Mouse (Mus musculus) heart, postnatal 36 days (tissue): Measurements from ENCODE around the gene Klhl40. TPM values are rescaled to one million over a fixed set of nuclear protein-coding genes. Genes with fewer than 3 reads are reported as not detected.

ENCODE experiments used
- DNase-seq, 2 experiments: peaks; one replicate each; pipeline ENCODE4 v3.0.0; 2021 to 2022
- intact Hi-C: fragments of 180-260 bp; cut with DNase I; formaldehyde crosslinking; loops from one replicate; pipeline ENCODE4 v1.15.1; 2025
- total RNA-seq, 2 experiments: library from RNA; stranded (reverse); gene quantifications; 2 replicates each; pipeline ENCODE4 v1.2.3; 2021

The Klhl40 gene
- total RNA-seq, 2 experiments from 2014 or later: 8.4 to 10.2 TPM

DNA sequence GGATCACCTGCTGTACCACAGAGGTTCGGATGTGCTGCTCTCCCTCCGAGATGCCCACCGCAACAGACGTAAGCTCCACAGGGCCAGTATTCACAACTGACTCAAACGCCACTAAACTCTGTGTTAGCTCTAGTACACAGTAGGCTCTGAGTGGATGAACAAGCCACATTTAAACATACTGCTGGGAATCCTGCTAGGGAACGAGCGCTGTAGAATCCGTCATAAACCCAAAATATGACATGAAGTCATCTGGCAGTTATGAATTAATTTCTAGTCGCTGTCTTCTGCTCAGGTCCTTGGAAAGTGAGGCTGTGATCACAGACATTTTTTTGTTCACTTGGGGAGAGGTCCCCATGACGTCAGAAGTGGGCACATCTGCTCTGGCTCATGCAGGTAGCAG, 1.5 kb upstream of the Klhl40 start:
- intact Hi-C loops: no loop called here
- no peak for DNase-seq

DNA sequence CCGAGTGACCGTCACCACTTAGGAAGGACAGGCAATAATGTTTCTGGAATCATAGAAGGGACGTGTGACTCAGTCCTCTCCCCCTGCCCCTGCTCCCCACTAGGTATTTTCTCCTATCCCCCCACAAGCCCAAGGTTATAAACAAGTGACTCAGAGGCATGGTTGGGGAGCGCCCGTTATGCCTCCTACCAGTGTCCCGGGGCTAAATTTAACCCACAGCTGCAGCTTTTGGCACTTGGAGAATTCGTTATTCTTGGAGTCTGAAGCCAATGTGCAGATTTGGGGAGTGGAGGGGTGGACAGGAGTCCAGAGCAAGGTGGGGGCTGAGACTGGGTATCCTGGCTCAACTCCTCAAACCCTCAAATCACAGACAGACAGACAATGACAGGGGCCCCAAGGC, 896 bp upstream of the Klhl40 start:
- intact Hi-C loops: no loop called here
- peak in 1 of 2 experiments; percentile 30 for DNase-seq

GRCm38 (mm10) chr9:121778066-121778624, 738 bp downstream of the Klhl40 start:
- intact Hi-C loops: no loop called here
- DNase-seq: peak in 1 of 2 experiments; percentile 37

DNA sequence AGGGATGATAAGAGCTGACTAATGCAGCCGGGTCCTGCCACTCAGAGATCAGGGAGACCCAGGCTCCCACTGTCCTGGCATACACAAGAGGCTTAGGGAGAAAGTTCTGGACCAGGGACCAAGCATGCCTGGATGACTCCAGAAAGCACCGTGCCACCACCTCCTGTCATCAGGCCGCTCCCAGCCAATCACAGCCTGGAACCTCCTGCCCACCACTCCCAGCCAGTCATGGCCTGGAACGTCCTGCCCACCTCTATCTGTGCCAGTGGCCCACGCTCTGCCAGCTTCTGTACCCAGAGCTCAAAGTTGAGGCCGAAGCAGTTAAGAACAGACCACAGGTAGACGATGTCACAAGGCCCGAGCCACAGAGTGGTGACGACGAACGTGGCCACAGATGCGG, 7.4 kb downstream of the Klhl40 start:
- DNase-seq: no peak
- intact Hi-C loops: no loop called here

GRCm38 (mm10) chr9:121785261-121785660, 7.9 kb downstream of the Klhl40 start:
- intact Hi-C loops: no loop called here
- no peak for DNase-seq

- intact Hi-C loops: no loop called here
- no peak for DNase-seq
These were observed 9.0 kb downstream of the Klhl40 start for GRCm38 (mm10) chr9:121786359-121786758.

DNA sequence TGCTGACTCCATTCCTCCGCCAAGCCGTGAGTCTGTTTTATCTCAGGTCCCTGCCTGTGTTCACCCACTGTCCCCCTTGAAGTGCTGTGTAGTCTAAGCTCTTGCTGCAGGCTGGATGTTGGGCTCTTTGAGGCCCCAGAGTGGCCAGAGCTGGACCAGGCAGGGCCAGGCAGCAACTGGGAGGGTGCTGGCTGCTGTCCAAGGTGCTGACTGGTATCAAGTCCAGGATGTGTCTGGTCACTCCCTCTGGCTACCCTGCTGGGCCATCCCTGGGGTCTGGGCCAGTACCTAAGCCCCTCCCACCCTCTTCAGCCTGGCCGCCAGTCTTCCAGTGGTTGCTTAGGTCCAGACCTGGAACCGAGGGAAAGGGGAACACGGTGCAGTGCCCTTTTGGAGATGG, 13.8 kb downstream of the Klhl40 start:
- intact Hi-C loops: no loop called here
- DNase-seq: peak; percentile 72 to 78

- peak; percentile 31 to 50 for DNase-seq
- intact Hi-C loops: no loop called here
These were observed 14.5 kb downstream of the Klhl40 start, which contains the start of gene Hhatl for GRCm38 (mm10) chr9:121791757-121792521. Gene Hhatl (minus strand): TSS chr9:121792507.

DNA sequence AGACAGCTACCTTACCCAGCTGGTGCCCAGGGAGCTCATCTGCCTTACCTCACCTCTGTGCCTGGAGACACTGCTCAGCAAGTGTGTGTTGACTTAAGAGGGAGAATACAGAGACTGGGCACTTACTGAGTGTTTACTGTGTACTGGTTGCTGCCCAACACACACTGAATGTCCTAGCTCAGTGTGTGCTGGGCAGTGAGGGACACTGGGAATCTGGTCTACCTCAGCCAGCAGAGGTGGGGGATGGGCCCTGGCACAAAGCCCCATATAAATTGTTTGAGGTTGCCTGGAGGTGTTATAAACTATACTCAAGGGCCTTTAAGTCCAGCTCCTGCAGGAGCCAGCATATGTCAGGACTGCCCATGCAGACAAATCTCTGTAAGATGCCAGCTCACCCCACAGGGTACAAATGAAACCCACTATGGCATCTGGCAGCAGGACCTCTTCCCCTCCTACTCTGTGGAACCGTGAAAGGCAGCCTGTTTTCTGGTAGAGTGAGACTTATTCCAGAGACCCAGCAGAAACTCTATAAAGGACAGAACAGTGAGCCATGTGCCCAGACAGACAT, 17.6 kb downstream of the Klhl40 start:
- DNase-seq: peak; percentile 62
- intact Hi-C loops: no loop called here

DNA sequence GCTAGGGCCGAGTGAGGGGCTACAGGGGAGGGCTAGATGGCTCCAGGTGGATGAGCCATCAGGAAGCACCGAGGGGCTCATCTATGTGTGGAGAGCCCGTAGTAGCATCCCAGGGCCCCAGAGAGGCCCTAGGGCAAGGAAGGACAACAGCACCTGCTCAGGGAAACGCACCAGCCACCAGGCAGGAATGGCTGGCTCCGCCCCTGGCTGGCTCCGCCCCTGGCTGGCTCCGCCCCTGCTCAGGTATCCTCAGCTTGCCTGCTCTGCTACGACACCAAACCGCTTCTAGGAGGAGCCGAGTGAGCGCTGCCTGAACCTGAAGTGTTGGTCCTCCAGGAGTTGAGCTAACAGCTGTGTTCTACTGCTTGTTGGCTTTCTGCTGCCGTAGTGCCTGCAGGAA, 20.3 kb downstream of the Klhl40 start:
- no peak for DNase-seq
- intact Hi-C loops: no loop called here

- DNase-seq: no peak
- intact Hi-C loops: no loop called here
These were observed 21.6 kb downstream of the Klhl40 start for GRCm38 (mm10) chr9:121798887-121799520.

GRCm38 (mm10) chr9:121802747-121803146, 25.3 kb downstream of the Klhl40 start:
- intact Hi-C loops: no loop called here
- DNase-seq: no peak

DNA sequence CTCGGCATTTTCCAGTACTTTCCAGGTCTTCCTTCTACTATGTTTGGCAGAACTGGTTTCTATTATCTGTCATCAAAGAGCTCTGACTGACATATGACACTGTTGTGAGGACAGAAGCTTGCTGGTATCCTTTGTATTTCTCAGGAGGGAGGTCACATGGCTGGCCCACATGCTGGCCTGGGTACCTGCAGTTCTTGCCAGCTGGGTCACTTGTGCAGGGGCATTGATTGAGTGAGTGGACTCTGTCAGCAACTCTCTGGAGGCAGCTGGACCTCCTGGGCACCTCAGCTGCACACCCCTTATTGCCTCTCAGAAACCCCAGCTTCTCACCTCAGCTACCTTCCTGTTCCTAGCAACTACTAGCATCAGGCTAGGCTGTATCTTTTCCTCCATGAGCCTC, 30.1 kb downstream of the Klhl40 start:
- no peak for DNase-seq
- intact Hi-C loops: no loop called here

- no peak for DNase-seq
- intact Hi-C loops: no loop called here
These were observed 30.5 kb downstream of the Klhl40 start for GRCm38 (mm10) chr9:121807947-121808346.

GRCm38 (mm10) chr9:121808511-121808910, 31.1 kb downstream of the Klhl40 start:
- DNase-seq: no peak
- intact Hi-C loops: no loop called here

- DNase-seq: no peak
- intact Hi-C loops: no loop called here
These were observed 32.8 kb downstream of the Klhl40 start for GRCm38 (mm10) chr9:121810081-121810821.

DNA sequence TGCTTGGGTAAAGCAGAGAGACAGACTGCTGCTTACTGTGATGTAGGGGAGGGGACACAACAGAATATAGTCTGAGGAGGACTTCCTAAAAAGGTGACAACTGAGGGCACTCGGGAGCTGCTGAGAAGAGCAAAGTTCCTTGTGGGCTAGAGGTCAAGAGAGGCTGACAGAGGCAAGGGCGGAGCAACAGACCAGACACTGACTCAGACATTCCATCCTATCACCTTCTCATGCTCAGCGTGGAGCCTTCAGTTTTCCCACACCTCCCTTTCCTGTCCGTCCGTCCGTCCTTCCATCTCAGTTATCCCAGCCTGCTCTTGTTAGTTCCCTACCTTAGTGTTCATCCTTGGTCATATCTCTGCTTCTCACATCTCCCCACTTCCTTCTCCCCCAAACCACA, 37.8 kb downstream of the Klhl40 start:
- intact Hi-C loops: no loop called here
- DNase-seq: no peak

GRCm38 (mm10) chr9:121819073-121819770, 41.8 kb downstream of the Klhl40 start:
- DNase-seq: peak in 1 of 2 experiments; percentile 30
- intact Hi-C loops: no loop called here

- DNase-seq: no peak
- intact Hi-C loops: no loop called here
These were observed 42.5 kb downstream of the Klhl40 start for GRCm38 (mm10) chr9:121819771-121820471.

DNA sequence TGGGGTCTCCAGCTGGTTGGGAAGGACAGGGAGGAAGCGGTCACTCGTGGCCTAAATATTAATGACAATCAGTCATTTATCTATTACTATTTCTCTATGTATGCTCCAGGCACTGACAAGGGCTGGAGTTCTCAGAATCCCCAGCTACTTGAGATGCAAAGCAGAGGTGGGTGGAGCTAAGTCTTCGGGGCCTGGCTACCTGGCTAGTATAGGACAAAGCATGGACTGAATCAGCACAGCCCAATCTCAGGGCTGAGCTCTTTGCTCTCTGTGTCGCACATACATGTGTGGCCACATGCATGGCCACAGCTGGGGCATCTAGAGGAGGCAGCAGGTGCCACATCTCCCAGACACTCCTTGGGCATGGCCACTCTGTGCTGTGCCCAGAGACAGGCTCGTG, 43.4 kb downstream of the Klhl40 start:
- intact Hi-C loops: no loop called here
- no peak for DNase-seq
